Mouse (Mus musculus): Measurements from ENCODE around the gene Tmsb10. TPM values are rescaled to one million over a fixed set of nuclear protein-coding genes. Genes with fewer than 3 reads are reported as not detected.

The Tmsb10 gene
- polyA plus RNA-seq, 1 experiment: 264 TPM

DNA sequence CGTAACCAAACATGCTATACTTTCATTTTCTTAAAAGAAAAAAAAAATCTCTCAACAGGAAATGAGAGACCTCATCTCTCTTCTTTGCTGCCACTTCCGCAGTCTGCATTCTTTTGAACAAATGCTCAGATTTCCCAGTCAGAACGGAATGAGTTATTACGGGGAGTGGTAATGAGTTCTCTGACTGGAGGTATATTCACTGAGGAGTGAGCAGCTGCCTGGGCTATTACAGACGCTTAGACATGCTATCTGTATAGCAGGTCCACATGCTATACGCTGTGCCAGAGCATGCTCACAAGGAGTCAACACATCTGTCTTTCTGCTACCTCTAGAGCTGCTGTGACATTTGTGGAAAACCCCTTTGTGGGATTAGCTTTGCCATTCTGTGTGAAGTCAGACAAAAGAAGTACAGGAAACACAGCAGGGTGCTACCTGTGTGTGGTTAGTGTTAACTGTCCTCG lies 3.8 kb upstream of the Tmsb10 start:
- Histone ChIP-seq H3K27ac (ENCODE audit: insufficient read depth, low read length) (no peak overlapping the region), H3K27me3 (ENCODE audit: control insufficient read depth, insufficient read depth, low read length) (no peaks in the 10 kb centered on the region), H3K4me1 (ENCODE audit: control insufficient read depth, insufficient read depth, low read length) (no peaks in the 10 kb centered on the region), H3K4me3 (replicated peaks; ENCODE audit: insufficient read depth, low read depth, low read length) (no peak overlapping the region)
- 82% methylated on average over 7 of the region's 7 CpGs for WGBS
- DNase-seq: no peak
- TF ChIP-seq POLR2A (IDR thresholded peaks at IDR 0.05; ENCODE audit: borderline replicate concordance, insufficient read depth, low read length) (no peak), CTCF (IDR thresholded peaks at IDR 0.05; ENCODE audit: borderline replicate concordance, insufficient read depth, low read depth, low read length) (no peak)

DNA sequence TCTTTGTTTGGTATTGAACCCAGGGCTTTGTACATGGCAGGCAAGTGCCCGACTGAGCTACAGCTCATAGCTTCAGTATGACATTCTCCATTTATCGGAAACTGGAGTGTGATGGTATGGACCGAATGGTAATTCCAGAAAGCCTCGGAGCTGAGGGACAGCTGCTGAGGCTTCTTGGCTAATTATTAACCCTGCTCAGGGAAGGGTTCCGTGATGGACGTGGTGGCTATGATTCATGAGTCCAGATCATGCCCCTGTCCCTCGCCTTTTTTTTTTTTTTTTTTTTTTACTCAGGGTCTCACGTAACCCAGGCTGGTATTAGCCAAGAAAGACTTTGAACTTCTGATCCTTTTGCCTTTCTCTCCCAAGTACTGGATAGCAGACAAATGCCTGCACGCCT lies 3.1 kb upstream of the Tmsb10 start:
- no peak for DNase-seq
- Histone ChIP-seq H3K4me1 (ENCODE audit: control insufficient read depth, insufficient read depth, low read length) (no peaks in the 10 kb centered on the region), H3K27me3 (ENCODE audit: control insufficient read depth, insufficient read depth, low read length) (no peaks in the 10 kb centered on the region), H3K4me3 (replicated peaks; ENCODE audit: insufficient read depth, low read depth, low read length) (no peak overlapping the region), H3K27ac (ENCODE audit: insufficient read depth, low read length) (no peak overlapping the region)
- no peak for TF ChIP-seq CTCF (IDR thresholded peaks at IDR 0.05; ENCODE audit: borderline replicate concordance, insufficient read depth, low read depth, low read length)
- TF ChIP-seq POLR2A (IDR thresholded peaks at IDR 0.05; ENCODE audit: borderline replicate concordance, insufficient read depth, low read length): no peak
- 82% methylated on average over 9 of the region's 9 CpGs for WGBS

DNA sequence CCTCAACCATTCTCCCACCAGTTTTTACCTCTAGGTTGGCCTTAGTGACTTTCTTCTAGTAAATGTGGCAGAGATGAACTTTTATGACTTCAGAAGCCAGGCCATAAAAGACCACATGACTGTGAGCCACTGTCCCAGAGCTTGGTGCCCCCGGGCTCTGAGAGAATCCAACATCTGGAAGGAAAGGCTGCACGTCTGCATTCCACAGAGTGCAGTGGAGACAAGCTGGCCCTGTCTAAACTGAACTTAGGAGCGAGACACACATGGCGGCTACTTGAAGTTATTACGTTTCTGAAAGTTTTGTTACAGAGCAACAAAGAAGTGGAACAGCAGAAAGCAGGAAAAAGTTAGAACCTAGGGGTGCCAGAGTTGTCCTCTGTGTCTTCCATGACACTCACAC lies 2.1 kb upstream of the Tmsb10 start:
- H3K27ac ChIP-seq (ENCODE audit: insufficient read depth, low read length): no peak overlapping the region
- H3K27me3 ChIP-seq (ENCODE audit: control insufficient read depth, insufficient read depth, low read length): no peaks in the 10 kb centered on the region
- peaks cover 4% of the 10 kb centered on the region; the same call in 1 of the 2 replicates for H3K4me1 ChIP-seq (ENCODE audit: control insufficient read depth, insufficient read depth, low read length)
- no peak for TF ChIP-seq POLR2A (IDR thresholded peaks at IDR 0.05; ENCODE audit: borderline replicate concordance, insufficient read depth, low read length)
- TF ChIP-seq CTCF (IDR thresholded peaks at IDR 0.05; ENCODE audit: borderline replicate concordance, insufficient read depth, low read depth, low read length): no peak
- DNase-seq: no peak
- no peak overlapping the region for H3K4me3 ChIP-seq (replicated peaks; ENCODE audit: insufficient read depth, low read depth, low read length)
- WGBS: 92% methylated on average over 5 of the region's 5 CpGs

DNA sequence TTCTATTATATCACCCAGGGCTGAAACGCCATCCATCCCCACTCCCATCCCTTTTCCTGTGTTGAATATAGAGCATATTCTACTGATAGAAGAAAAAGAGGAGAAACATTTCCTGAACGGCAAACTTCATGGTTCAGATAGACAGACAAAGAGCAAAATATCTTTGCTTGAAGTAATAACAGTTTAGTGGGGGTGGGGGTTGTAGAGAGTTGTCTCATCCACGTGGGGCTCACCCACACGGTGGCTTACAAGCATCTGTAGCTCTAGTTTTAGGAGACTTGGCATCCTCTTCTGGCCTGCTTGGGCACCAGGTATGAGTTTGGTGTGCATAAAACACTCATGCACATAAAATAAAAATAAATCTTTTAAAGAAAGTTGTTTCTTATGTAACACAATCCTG lies 627 bp upstream of the Tmsb10 start:
- TF ChIP-seq POLR2A (IDR thresholded peaks at IDR 0.05; ENCODE audit: borderline replicate concordance, insufficient read depth, low read length): no peak
- TF ChIP-seq CTCF (IDR thresholded peaks at IDR 0.05; ENCODE audit: borderline replicate concordance, insufficient read depth, low read depth, low read length): no peak
- H3K27ac ChIP-seq (ENCODE audit: insufficient read depth, low read length): no peak overlapping the region
- H3K4me3 ChIP-seq (replicated peaks; ENCODE audit: insufficient read depth, low read depth, low read length): no peak overlapping the region
- peaks cover 7% of the 10 kb centered on the region for H3K4me1 ChIP-seq (ENCODE audit: control insufficient read depth, insufficient read depth, low read length)
- no peak for DNase-seq
- no peaks in the 10 kb centered on the region for H3K27me3 ChIP-seq (ENCODE audit: control insufficient read depth, insufficient read depth, low read length)
- WGBS: 37% methylated on average over 4 of the region's 4 CpGs

DNA sequence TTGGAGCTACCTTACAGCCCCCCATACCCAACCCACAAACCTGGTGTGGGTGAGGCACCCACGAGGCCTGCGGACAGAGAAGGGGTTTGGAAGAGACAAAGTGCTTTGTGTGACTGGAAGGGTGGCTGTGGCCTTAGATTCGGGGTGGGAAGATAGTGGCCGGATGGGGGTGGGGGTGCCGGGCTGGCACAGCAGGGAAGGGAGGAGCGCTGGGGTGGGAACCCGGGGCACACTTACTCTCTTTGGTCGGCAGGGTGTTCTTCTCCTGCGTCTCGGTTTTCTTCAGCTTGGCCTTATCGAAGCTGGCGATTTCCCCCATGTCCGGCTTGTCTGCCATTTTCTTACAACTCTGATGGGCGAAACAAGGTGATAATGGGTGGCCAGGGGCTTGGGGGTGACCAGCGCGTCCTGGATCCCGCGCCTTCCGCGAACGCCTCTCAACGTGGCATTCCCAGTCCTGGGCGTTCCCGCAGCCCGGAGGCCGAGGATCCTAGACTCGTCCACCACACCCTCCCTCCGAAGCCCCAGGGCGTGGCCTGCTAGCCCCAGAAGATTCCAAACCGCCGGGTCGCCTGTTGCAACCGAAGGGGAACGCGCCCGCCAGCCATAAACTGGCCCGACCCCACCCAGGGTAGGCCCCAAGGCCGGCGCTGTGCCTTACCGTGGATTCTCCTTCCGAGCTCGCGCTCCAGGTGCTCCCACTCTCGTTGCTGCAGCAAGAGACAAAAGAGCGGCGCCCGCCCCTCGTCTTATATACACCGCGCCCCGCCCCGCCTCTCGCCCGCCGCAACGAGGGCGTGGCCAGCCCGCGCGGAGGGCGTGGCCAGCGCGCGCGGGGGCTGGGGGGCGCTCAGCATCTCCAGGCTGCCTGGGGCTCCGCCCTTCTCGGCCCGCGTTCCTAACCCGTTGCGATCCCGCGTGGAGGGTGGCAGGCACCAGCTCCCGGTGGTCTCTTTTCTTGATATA lies 589 bp downstream of the Tmsb10 start:
- DNase-seq: peak; percentile 86 to 94
- Histone ChIP-seq H3K27ac (ENCODE audit: insufficient read depth, low read length) (peak overlapping the region; percentile 5; the same call in 1 of the 2 replicates), H3K4me1 (ENCODE audit: control insufficient read depth, insufficient read depth, low read length) (peaks cover 7% of the 10 kb centered on the region), H3K4me3 (replicated peaks; ENCODE audit: insufficient read depth, low read depth, low read length) (peak overlapping the region; percentile 91), H3K27me3 (ENCODE audit: control insufficient read depth, insufficient read depth, low read length) (no peaks in the 10 kb centered on the region)
- TF ChIP-seq POLR2A (IDR thresholded peaks at IDR 0.05; ENCODE audit: borderline replicate concordance, insufficient read depth, low read length): peak; percentile 86
- TF ChIP-seq CTCF (IDR thresholded peaks at IDR 0.05; ENCODE audit: borderline replicate concordance, insufficient read depth, low read depth, low read length): no peak
- WGBS: under 1% methylated on average over 75 of the region's 75 CpGs

DNA sequence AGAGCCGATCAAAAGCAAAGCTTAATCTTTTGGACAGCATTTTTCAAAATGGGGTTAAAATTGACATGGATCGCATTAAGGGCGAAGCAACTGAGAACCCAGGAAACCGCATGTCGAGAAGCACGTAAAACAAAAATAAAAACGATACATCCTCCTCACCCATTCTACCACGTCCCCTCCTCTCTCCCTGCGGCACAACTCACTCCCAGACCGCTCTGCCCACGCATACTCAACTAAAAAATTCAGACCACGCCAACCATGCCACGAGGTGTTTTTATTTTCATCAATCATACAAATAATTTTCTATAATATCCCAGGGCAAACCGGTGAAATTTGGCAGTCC lies 1.5 kb downstream of the Tmsb10 start:
- 1% methylated on average over 14 of the region's 14 CpGs for WGBS
- peak overlapping the region; percentile 54 for H3K4me3 ChIP-seq (replicated peaks; ENCODE audit: insufficient read depth, low read depth, low read length)
- H3K27ac ChIP-seq (ENCODE audit: insufficient read depth, low read length): no peak overlapping the region; the same call in 1 of the 2 replicates
- peaks cover 7% of the 10 kb centered on the region for H3K4me1 ChIP-seq (ENCODE audit: control insufficient read depth, insufficient read depth, low read length)
- peak; percentile 26 to 44 for DNase-seq
- TF ChIP-seq CTCF (IDR thresholded peaks at IDR 0.05; ENCODE audit: borderline replicate concordance, insufficient read depth, low read depth, low read length) (no peak), POLR2A (IDR thresholded peaks at IDR 0.05; ENCODE audit: borderline replicate concordance, insufficient read depth, low read length) (no peak)
- H3K27me3 ChIP-seq (ENCODE audit: control insufficient read depth, insufficient read depth, low read length): no peaks in the 10 kb centered on the region

DNA sequence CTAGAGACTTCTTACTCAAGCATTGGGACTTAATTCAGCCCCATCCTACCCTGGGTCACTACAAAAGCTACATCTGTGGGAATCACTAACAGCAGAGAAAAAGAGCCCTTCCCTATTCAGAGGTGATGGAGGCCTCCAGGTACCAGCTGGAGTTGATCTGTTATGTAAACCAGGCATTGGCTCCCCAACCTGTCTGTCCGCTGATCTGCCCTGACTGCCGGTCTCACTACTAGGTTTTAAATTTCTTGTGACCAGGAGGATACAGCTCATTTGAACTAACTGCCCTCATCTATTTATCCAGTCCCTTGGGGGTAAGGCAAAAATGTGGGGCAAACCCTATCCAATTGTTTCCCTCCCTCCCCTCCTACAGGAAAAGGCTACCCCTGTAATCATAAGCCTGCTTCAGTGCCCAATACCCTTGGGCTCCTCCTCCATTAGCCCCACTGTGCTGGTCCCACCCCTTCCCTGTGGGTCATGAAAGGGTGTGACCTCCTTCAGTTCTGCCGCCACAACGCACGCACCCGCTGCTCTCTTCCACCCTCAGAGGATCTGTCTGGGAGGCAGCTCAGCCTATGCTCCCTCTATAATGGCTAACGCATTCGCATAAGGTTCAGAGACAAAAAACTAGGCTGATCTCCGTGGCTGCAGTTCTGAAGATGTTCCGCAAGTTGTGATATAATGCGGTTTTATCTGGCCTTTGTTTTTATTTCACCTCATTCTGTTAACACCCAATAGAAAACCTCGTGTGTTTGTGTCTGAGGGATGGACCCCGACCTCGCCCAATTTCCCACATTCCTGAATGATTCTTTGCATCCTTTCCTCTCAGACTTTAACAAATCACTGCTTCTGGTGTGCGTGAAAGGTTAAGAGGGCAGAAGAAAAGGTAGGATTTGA lies 2.1 kb downstream of the Tmsb10 start:
- H3K27ac ChIP-seq (ENCODE audit: insufficient read depth, low read length): peak overlapping the region; percentile 22; the same call in 1 of the 2 replicates
- DNase-seq: peak; percentile 73 to 75
- whole genome bisulfite sequencing: 7% methylated on average over 15 of the region's 15 CpGs
- peaks cover 7% of the 10 kb centered on the region for H3K4me1 ChIP-seq (ENCODE audit: control insufficient read depth, insufficient read depth, low read length)
- peak overlapping the region; percentile 54 for H3K4me3 ChIP-seq (replicated peaks; ENCODE audit: insufficient read depth, low read depth, low read length)
- TF ChIP-seq CTCF (IDR thresholded peaks at IDR 0.05; ENCODE audit: borderline replicate concordance, insufficient read depth, low read depth, low read length): no peak
- peak; percentile 62; the same call in 1 of the 2 replicates for TF ChIP-seq POLR2A (IDR thresholded peaks at IDR 0.05; ENCODE audit: borderline replicate concordance, insufficient read depth, low read length)
- H3K27me3 ChIP-seq (ENCODE audit: control insufficient read depth, insufficient read depth, low read length): no peaks in the 10 kb centered on the region
